Mouse (Mus musculus) urinary bladder, postnatal 36 days (tissue): Measurements from ENCODE around the gene Plxna4.

ENCODE experiments used
- DNase-seq, 2 experiments: peaks; one replicate each; pipeline ENCODE4 v3.0.0; 2022; ENCODE audit warnings: low spot score in 2 of 2, mixed read lengths in 1 of 2

The Plxna4 gene

DNA sequence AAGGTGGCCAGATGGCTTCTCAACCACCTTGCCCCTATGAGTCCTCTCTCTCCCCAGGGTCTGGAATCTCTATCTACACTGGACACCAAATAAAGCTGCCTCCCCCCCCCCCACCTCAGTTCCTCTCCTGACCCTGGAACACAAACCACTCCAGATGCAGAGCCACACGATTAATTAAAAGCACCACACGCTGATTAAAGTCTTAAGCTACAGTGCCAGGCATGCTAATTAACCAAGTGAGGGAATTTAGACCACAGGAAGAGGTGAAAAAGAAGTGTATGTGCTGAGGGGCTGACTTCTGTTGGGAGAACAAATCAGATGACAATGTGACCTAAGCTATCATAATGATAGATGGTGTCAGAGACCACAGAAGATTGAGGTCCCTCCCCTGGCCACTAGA, 332.8 kb downstream of the Plxna4 start:
- no peak for DNase-seq

DNA sequence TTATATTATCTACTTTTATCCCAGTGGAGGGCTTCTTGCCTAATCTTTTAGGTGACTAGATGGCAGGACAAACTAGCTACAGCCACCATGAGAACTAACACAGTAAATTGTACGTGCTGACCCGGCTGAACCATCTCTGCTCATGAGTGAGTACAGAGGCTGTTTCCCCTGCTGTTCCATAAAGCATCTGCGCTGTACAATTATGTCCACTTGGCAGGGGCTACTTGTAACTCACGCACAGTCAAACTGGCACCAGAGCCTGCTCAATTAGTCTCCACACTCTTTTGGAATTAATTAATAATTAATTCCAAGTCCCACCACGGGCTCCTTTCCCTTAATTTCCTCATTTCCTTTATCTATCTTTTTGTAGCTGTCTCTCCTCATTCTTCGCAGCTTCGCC, 335.8 kb downstream of the Plxna4 start:
- no peak for DNase-seq

DNA sequence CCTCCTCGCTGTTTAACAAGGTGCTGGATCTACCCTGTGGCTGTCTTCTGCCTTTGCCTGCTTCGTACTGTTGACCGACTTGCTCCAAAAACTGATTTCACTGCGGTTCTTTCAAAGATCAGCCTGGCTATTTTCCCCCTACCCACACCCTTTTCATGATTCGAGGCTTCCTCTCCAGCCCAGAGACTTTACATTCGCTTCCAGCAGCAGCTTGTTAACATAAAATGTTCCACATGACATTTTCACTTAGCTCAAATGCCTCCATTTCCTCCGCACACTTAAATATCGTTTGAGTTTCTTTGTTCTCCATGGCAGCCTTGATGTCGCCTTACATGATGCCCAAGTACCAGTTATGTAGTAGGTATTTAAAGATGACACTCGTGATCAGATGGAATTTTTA, 336.3 kb downstream of the Plxna4 start:
- DNase-seq, result no peak

DNA sequence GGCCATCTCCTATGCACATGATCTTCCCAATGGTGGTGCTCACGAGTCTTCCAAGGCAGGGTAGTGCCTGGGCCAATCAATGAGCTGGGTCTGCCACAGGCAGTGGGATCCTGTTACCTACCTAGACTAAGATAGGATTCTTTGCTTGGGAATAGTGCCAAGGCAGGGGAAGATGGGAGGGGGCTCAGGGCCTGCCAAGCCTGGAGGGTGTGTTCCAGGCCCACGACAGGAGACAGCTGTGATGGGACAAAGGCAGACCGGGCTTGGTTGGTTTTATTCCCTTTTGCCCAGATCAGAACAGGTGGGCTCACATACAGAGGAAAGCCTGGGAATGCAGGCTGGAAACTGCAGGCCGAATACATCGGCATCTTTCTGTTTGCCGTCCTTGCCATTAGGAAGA, 342.0 kb downstream of the Plxna4 start:
- no peak for DNase-seq

DNA sequence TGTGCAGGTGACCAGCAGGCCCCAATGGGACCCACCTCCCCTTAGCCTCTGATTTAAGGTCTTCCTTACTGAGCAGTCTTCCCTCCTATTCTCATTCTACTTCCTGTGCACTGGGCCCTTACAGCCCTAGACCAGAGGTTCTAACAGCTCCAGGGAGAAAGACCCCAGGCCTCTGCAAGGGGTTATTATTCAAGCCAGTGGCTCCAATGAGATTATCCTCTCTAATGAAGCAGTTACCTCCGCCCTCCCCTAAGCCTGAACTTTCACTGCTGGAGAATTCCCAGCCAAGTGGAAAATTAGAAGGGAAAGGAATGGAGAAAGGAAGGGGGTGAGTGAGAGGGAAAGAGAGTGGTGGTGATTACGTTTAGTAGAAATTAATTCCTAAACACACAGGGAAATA, 345.0 kb downstream of the Plxna4 start:
- DNase-seq, result no peak

DNA sequence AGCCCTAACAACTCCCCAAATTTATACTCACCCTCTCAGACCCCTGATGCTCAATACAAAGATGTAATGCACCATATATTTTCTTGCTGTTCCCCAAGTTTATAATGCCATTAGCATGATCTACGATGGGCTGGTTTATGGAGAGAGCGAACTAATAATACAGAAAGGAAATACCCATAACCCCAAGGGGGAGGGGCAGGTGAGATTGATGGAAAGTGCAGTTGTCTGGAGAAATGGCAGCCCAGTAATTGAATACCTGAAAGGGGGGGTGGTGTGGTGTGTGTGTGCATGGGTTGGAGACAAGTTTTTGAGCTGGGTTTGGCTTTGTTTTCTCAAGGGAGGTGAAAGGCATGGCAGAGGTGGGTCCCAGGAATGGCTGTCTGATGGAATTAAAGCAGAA, 356.6 kb downstream of the Plxna4 start:
- no peak for DNase-seq

DNA sequence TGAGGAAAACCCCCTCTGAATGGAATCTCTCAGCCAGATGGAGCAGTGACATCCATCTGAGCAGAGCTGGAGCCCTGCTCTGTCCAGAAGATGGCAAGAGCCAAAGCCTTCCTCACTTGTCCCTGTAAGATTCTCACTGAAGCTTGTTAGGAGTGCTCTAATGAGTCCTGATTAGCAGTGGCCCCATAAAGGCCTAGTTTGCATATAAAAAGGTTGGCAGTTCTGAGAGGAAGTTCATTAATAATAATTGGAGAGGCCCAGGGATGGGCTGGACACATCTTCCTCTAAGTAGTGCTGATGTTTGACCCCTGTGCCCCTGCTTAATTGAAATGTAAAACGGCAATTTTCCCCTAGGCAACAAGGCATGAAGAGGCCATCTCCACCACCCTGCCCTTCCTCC, 361.4 kb downstream of the Plxna4 start:
- no peak for DNase-seq

DNA sequence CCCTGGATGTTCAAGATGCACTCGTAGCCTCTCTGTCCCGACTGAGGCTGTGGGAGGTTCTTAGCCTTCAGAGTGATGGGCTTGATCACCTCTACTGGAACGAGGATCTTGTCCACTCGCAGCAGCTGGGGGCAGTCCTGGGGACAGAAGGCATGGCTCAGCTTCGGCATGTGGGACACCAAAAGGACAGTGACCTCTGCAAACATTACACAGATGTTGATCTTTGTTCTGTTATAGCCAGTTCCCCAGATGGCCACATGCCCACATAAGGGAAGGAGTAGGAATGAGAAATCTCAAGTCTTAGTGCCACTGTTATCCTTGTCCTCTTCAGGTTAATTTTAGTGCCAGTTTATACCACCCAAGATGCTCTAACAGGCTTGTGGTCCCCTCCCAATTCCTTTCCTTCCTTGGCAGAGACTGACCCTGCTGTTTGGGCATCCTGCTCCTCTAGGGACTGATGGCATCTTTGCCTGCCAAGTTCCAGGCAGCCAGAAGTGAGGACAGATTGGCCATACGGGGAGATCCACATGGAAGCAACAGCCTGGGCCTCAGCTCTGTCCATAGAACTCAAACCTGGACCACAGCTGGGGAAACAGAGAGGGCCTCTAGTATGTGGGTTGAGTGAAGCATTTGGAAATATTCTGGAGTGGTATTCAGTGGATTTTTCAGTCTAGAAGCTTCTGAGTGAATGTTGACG, 363.8 kb downstream of the Plxna4 start:
- no peak for DNase-seq

DNA sequence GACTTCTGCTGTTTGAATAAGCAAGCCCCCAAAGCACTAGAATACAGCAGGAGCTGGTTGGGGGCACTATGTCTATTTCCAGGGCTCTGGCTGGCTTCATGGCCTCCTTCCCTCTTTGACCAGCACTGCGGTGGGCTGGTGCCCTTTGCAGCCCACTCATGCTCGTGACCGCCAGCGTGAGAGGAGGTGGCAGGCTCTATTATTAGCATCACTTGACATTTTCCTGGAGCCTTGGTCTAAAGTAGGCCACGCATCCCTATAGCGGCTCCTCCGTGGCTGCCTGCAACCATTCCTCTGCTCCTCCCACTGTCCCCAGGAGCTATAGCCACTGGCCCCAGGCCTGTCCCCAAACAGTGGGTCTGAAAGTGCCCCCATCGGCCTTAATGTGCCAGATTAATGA, 367.2 kb downstream of the Plxna4 start:
- DNase-seq, result no peak

DNA sequence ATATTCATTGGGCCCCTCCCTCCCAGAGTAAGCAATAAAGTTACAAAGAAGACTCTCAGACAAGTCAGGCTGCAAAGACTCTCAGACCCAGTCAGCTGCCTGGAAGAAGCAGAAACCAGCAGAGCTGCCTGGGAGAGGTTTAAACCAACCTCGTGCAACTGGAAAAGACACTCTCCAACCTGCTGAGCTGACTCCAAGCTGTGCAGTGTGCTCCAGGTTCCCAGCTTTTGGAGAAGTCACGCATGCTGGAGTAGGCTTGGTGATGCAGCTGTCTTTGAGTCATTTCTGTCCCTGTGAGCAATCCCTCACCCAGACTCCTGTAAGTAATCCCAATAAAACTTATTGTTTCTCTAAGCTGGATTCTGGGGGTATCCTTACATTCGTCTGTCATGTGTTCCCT, 369.4 kb downstream of the Plxna4 start:
- no peak for DNase-seq

DNA sequence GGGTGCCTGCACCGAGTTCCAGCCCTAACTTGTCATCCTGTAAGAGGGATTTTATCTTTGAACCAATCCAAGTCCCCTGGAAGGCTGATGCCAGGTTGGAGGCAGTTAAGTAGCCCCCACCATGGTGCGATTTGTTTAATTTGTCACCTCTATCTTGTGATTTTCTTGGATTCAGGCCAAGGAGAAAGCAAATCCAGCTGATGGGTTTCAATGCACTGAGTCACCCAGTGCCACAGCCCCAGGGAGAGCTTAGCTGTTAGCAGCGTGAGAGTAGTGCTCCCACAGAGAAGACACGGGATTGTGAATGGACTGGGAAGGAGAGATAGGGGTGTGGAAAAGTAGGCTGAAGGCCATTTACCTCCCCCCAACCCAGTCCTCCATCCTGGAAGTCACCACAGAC, 375.6 kb downstream of the Plxna4 start:
- no peak for DNase-seq

DNA sequence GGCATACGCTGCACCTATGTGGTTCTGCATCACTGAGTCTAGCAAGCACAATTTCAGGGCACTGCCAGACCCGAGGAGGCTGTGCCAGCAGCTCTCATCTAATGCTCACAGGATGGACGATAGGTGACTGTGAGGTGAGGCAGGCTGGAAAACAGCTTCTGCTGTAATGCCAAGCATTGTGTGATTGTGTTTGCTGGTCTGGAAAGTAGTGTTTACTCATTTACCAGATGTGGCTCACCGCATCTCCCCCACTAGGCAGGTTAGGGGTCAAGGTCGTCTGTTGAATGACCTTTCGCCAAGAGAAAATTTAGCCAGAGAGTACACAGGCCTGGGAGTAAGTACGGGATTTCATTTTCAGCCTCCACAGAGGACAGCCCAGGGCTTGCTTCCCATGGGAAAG, 377.9 kb downstream of the Plxna4 start:
- no peak for DNase-seq

DNA sequence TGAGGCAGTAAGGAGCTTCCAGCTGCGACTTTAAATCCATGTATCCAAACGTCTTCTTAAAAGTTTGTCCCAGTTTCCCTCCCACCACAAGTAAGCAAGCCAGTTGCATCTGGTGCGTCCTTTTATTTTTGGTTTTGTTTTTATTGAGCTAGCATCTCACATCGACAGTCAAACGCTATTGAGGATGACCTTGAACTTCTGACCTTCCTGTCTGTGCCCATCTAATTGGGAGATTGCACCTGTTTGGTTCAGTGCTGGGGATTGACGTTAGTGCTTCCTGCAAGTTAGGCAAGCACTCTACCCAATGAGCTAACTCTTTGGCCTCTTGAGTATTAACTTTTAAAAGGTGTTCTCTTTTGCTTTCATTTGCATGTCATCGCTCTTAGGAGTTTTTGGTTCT, 379.0 kb downstream of the Plxna4 start:
- no peak for DNase-seq

DNA sequence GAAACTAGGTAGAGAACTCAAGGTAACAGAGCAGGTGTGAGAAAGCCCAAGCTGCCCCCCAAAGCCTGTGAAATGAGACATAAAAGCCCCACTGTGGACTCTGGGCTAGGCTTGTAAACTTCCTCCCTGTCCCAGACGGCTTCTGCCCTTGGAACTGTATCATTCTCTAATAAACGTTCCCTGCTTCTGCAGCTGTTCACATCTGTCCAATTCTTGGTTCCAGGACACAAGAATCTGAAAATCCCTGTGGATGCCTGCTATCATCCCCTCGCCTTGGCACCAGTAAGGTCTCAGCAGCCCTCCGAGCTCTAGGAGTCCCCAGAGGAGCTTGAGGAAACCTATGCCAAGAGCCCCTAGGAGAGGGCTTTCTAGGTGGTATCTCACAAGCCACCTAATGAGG, 383.7 kb downstream of the Plxna4 start:
- no peak for DNase-seq

DNA sequence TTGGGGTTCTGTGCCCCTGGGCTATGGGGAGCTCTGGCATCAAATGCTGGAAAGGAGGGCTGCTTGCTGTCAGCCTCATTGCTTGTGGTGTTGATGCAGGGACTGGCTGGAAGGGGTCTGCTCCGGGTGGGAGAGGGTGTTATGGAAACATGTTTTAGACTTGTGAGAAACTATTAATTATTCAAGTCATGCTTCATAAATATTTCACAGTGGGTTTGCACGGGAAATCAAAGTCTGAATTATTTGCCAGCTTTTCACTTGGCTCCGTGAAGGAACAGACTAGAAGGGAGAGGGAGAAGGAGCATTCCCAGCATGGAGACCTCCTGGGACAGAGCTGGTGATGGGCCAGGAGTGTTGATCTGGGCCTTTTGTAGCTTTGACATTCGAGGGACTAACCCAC, 384.6 kb downstream of the Plxna4 start:
- DNase-seq, result no peak

DNA sequence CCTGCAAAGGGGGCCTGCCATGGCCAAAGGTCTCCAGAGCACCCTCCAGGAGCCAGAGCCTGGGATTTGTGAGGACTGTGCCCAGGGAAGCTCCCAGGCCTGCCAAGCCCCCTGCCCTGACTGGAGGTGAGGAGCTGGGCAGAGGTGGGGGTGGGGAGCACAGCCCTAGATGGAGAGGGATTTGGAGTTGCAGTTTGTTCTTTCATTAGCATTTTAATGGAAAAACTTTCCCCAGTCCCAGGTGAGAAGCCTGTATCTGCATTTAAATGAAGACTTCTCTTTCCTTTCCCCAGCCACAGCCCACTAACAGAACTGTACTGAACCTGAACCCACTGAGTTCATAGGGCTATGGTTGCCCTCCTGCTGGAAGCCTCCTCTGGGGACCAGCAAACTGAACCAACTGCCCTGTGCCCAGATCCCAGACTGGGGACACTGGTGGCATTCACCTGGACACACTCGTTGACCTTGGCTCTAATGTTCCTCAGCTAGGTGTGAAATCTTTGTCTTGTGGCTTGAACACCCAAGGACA, 385.3 kb downstream of the Plxna4 start:
- DNase-seq, result no peak

DNA sequence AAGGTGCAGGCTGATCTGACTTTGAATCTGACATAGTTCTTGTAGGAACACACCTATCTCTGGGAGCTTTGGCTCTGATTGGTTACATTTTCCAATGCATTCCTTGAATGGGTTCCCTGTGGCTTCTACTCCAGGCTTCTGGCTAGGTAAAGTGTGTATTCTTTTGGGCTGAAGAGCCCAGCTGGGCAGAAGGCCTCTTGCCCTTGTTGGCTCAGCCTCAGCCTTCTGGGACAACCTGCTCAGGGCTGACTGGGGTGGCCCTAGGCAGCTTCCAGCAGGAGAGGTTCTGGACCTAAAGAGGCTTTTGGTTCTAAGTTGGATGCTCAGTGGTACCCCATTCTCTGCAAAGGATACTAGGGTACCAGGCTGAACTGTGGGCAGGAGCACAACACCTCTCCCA, 386.5 kb downstream of the Plxna4 start:
- no peak for DNase-seq

DNA sequence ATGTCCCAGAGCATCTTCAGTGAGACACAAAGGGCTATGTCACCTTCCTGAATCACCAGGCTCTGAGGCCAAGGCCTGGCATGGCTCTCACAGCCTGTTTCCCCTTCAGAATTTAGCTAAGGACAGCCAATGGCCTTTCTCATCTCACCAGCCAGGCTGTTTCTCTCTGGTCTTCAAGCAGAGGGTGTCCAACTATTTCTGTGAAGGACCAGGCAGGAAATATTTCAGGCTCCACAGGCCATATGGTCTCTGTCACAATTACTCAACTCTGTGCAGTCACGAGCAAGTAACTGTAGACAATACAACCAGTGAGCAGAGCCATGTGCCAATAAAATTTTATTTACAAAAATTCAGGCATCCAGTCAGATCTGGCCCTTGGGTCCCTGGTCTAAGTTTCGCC, 388.4 kb downstream of the Plxna4 start:
- no peak for DNase-seq

DNA sequence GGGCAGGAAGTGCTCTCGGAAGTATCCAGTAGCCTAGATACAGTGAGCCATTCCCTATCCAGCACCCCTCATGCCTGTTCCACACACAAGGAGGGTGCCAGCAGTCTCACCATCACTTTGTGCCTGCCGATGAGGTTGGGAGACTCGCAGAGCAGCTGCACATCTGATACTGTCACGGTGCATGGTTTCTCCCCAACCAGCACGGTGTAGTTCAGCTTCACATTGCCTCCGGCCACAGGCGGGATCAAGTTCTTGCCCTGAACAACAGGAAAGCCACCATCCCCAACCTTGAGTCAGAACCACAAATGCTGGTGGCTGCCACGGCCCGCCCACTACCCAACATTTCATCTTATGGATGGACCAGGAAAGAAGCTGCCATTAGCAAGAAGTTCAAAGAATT, 391.1 kb downstream of the Plxna4 start:
- no peak for DNase-seq

DNA sequence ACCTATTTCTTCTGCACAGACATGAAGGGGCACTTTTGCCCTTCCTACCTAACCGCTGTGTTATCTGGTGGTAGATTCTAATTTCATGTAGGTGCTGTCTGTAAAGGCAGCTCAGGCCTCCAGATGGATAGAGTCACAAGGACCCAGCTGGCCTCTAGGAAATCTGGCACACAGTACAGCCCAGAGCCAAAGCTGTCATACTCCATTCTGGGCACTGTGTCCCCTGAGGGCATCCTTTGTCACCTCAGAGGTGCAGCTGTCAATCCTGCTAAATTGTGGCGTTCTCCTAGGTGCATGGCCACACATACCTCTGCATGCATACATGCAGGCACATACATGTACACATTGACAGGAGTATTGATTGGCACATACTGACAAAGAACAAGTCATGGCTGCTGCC, 394.9 kb downstream of the Plxna4 start:
- DNase-seq, result no peak

DNA sequence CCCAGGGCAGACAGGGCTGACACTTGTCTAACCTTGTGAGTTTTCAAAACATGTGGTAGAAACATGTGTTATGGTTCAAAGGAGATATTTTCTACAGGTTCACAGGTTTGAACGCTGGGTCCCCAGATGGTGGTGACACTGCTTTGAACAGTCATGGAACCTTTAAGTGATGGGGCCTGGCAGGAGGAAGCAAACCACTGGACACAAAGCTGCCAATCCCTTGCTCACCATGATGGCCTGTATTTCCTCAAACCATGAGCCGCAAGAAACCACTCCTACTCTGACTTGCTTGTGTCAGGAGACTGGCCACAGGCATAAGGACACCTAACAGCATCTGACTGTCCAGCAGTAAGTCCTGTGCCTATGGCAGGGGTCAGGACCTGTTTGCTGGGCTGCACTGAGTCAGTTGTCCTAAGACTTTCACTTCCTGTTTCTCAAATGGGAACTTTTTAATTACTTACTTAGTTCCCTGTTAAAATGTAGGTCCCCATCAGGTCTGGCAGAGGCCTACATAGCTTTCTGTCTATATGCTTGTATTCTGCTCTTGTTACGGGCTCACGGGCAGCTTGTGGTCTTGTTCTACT, 403.5 kb downstream of the Plxna4 start:
- DNase-seq, result no peak

DNA sequence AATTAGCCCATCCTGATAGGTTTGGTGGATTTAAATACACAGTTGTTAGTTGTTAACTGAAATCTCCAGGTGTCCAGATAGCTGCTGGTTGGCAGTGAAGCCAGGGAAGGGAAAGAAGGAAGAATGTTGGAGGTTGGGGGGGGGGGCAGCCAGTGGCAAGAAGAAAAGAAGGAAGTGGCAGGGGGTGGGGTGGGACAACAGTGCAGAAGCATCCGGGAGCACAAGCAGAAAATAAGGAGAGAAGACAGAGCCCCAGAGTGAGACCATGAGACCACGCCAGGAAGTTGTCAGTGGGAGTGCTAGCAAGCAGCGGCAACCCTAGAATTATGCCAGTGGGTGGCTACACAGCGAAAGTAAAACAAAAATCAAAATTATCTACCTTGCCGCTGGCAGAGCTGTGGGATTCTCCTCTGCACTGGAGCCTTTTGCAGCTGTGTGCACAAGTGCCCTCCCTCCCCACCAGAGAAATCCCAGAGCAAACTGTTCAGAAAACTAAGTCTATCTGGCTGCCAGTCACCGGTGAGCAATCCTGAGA, 404.3 kb downstream of the Plxna4 start:
- DNase-seq, result no peak

DNA sequence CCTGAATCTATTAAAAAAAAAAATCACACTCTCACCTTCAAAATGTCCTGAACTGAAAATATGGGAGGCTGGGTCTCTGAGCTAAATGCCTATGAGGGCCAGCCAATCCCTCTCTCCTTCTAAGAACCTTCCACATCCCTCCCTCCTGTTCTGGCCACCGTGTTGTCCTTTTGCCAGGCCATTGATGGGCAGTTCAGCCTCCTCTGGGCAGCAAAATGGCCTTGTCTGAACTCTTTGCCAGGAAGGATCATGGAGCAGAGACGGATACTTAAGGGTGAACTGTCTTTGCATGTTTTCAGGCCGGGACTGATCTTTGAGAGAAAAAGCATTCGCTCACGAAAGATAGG, 408.0 kb downstream of the Plxna4 start:
- no peak for DNase-seq
